Mouse (Mus musculus) mouse trophoblast stem cell (cell line): ENCODE measurements around the gene Ddost.

Experiments used
- in situ Hi-C, 2 experiments: fragments of 300-500 bp; cut with MseI, MboI; formaldehyde crosslinking; loops; 2 replicates in 1 of 2; 3 replicates in 1 of 2; pipeline ENCODE4 v1.15.1; 2025

The Ddost gene

GRCm38 (mm10) chr4:138304340-138305104 lies at the start of gene Ddost:
Gene Ddost (plus strand): TSS chr4:138304730.
- in situ Hi-C loops, result no loop called here

- in situ Hi-C loops, result no loop called here
Measured at GRCm38 (mm10) chr4:138257116-138257687, 47.3 kb upstream of the Ddost start.

GRCm38 (mm10) chr4:138258663-138259062 lies 45.9 kb upstream of the Ddost start:
- in situ Hi-C loops, result no loop called here

- in situ Hi-C loops, result no loop called here
Measured at GRCm38 (mm10) chr4:138259482-138259881, 45.0 kb upstream of the Ddost start.

- in situ Hi-C loops, result no loop called here
Measured at GRCm38 (mm10) chr4:138261843-138262681, 42.5 kb upstream of the Ddost start.

- in situ Hi-C loops, result no loop called here
Measured at GRCm38 (mm10) chr4:138267869-138268268, 36.7 kb upstream of the Ddost start.

- in situ Hi-C loops, result no loop called here
Measured at GRCm38 (mm10) chr4:138272011-138272997, 32.2 kb upstream of the Ddost start.

- in situ Hi-C loops, result no loop called here
Measured at GRCm38 (mm10) chr4:138278346-138278745, 26.2 kb upstream of the Ddost start.

GRCm38 (mm10) chr4:138282834-138283233 lies 21.7 kb upstream of the Ddost start:
- in situ Hi-C loops, result no loop called here

- in situ Hi-C loops, result no loop called here
Measured at GRCm38 (mm10) chr4:138286411-138286810, 18.1 kb upstream of the Ddost start.

- in situ Hi-C loops, result no loop called here
Measured at GRCm38 (mm10) chr4:138288691-138289090, 15.8 kb upstream of the Ddost start.

GRCm38 (mm10) chr4:138292028-138292427 lies 12.5 kb upstream of the Ddost start:
- in situ Hi-C loops, result no loop called here

GRCm38 (mm10) chr4:138293261-138293948 lies 11.1 kb upstream of the Ddost start:
- in situ Hi-C loops, result no loop called here

GRCm38 (mm10) chr4:138293949-138294550 lies 10.5 kb upstream of the Ddost start:
- in situ Hi-C loops, result no loop called here

- in situ Hi-C loops, result no loop called here
Measured at GRCm38 (mm10) chr4:138301271-138301780, 3.2 kb upstream of the Ddost start.

- in situ Hi-C loops, result no loop called here
Measured at GRCm38 (mm10) chr4:138303011-138303410, 1.5 kb upstream of the Ddost start.

GRCm38 (mm10) chr4:138303742-138304141 lies 788 bp upstream of the Ddost start:
- in situ Hi-C loops, result no loop called here

GRCm38 (mm10) chr4:138307025-138307424 lies 2.5 kb downstream of the Ddost start:
- in situ Hi-C loops, result no loop called here

GRCm38 (mm10) chr4:138307739-138308138 lies 3.2 kb downstream of the Ddost start:
- in situ Hi-C loops, result no loop called here

GRCm38 (mm10) chr4:138310311-138310910 lies 5.9 kb downstream of the Ddost start:
- in situ Hi-C loops, result no loop called here
